Mouse (Mus musculus) heart, postnatal 0 days (tissue): ENCODE measurements around the gene Med13. TPM values are rescaled to one million over a fixed set of nuclear protein-coding genes. Genes with fewer than 3 reads are reported as not detected.
"Not testable (repeated sequence)": the region's sequence is repeated elsewhere in the genome, so short reads cannot be mapped to it uniquely, and the experiment has no call there.

Experiments used
- ATAC-seq: fragments of 200-750 bp; cut with Nextera tagmentation; 2 replicates; pipeline ENCODE4 v1.8.0; 2017; ENCODE audit warnings: low read depth, moderate number of reproducible peaks, moderate library complexity; ENCODE audit not compliant: insufficient read depth
- DNase-seq: peaks from one replicate; pipeline ENCODE4 v3.0.0-alpha.2; 2016; ENCODE audit warnings: low spot score
- H3K27ac ChIP-seq: fragments of 300-500 bp; sonication (generic); 2 replicates; pipeline ENCODE4 v1.5.1; 2014; ENCODE audit warnings: low read depth, mild to moderate bottlenecking
- H3K27me3 ChIP-seq: fragments of 300-500 bp; sonication (generic); 2 replicates; pipeline ENCODE4 v1.6.1; 2014; ENCODE audit warnings: low read length, mixed read lengths; ENCODE audit not compliant: control insufficient read depth, insufficient read depth
- H3K36me3 ChIP-seq: fragments of 300-500 bp; sonication (generic); replicated peaks from 2 replicates; pipeline ENCODE4 v1.6.1; 2014; ENCODE audit warnings: low read length, mixed read lengths; ENCODE audit not compliant: control insufficient read depth, insufficient read depth
- H3K4me1 ChIP-seq: fragments of 300-500 bp; sonication (generic); 2 replicates; pipeline ENCODE4 v1.6.1; 2014; ENCODE audit warnings: antibody characterized with exemption; ENCODE audit not compliant: control insufficient read depth, insufficient read depth
- H3K4me2 ChIP-seq: fragments of 300-500 bp; sonication (generic); 2 replicates; pipeline ENCODE4 v1.6.1; 2014; ENCODE audit warnings: low read depth, mild to moderate bottlenecking, low read length, moderate library complexity
- H3K4me3 ChIP-seq: fragments of 300-500 bp; sonication (generic); 2 replicates; pipeline ENCODE4 v1.5.1; 2014; ENCODE audit warnings: low read depth, low read length
- H3K9ac ChIP-seq: fragments of 300-500 bp; sonication (generic); replicated peaks from 2 replicates; pipeline ENCODE4 v1.6.1; 2014; ENCODE audit warnings: low read depth, low read length, mixed read lengths
- H3K9me3 ChIP-seq: fragments of 300-500 bp; sonication (generic); replicated peaks from 2 replicates; pipeline ENCODE4 v1.6.1; 2016; ENCODE audit warnings: low read length; ENCODE audit not compliant: control insufficient read depth
- CTCF ChIP-seq: IDR thresholded peaks from 2 replicates; pipeline ENCODE4 v1.5.1; 2016; ENCODE audit warnings: antibody characterized with exemption, control low read depth, low read depth
- EP300 ChIP-seq: IDR thresholded peaks from 2 replicates; pipeline ENCODE4 v1.6.1; 2016; ENCODE audit warnings: antibody characterized with exemption, low read depth
- WGBS: fragments of 180-500 bp; shearing (Covaris S2); extraction: QIAGEN DNeasy Blood & Tissue Kit; methylation state at CpG from one replicate; pipeline ENCODE4 v1.1.7; 2014; 5-methylcytosine and 5-hydroxymethylcytosine counted together
- polyA plus RNA-seq: library from polyadenylated mRNA; unstranded; fragments of >200 nt; fragmentation: Nextera tagmentation; extraction: Ambion mirVana; gene quantifications from 2 replicates; pipeline ENCODE4 v1.2.1, GENCODE M21; 2015
- total RNA-seq: library from RNA; depleted of rRNA; stranded (reverse); fragments of >200 nt; gene quantifications from 2 replicates; pipeline ENCODE4 v1.2.3, GENCODE M21; 2014; ENCODE audit warnings: low replicate concordance

The Med13 gene
- total and polyA plus RNA-seq, 2 experiments from 2014 or later, result 3.7 to 26.3 TPM

DNA sequence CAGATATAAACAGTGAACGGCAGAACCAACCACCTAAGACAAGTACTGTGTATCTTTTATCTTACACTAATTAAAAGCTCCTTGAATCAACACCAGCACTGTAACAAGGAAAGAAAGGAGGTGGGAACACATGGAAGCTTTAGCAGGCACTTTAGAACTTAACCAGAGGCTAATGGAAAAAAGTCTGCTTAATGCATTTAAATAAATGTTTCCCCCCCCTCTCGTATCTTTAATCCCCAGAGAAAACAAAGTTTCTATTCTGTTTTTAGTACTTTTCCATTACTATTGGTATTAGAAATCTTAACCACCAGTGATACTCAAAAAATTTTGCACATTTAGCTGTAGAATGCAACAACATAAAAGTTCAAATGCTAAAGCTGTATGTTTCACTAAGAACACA is 8.1 kb downstream of the Med13 start:
- H3K27me3 ChIP-seq, result no peaks in the 10 kb centered on the region
- H3K9me3 ChIP-seq, result no peaks in the 10 kb centered on the region
- DNase-seq, result peak; percentile 8
- no peak for ATAC-seq
- peaks cover 21% of the 10 kb centered on the region for H3K4me1 ChIP-seq
- TF ChIP-seq EP300 (no peak), CTCF (no peak)
- H3K9ac ChIP-seq, result no peak overlapping the region
- no peak overlapping the region; the same call in 1 of the 2 replicates for H3K4me2 ChIP-seq
- WGBS, result 31% methylated on average over 2 of the region's 2 CpGs
- H3K27ac ChIP-seq, result no peak overlapping the region
- H3K4me3 ChIP-seq, result no peak overlapping the region
- H3K36me3 ChIP-seq, result peaks cover 7% of the 10 kb centered on the region

GRCm38 (mm10) chr11:86348872-86349271 is 8.5 kb downstream of the Med13 start:
- no peak overlapping the region for H3K4me3 ChIP-seq
- ATAC-seq (no peak), DNase-seq (no peak)
- H3K9ac ChIP-seq, result no peak overlapping the region
- TF ChIP-seq CTCF (no peak), EP300 (no peak)
- no peak overlapping the region for H3K4me2 ChIP-seq
- no peak overlapping the region for H3K27ac ChIP-seq
- H3K36me3 ChIP-seq, result peaks cover 10% of the 10 kb centered on the region
- peaks cover 18% of the 10 kb centered on the region for H3K4me1 ChIP-seq
- H3K27me3 ChIP-seq, result no peaks in the 10 kb centered on the region
- no peaks in the 10 kb centered on the region for H3K9me3 ChIP-seq

GRCm38 (mm10) chr11:86347387-86348122 is 9.8 kb downstream of the Med13 start:
- 81% methylated on average over 5 of the region's 5 CpGs for WGBS
- Histone ChIP-seq H3K27ac (no peak overlapping the region), H3K36me3 (peaks cover 10% of the 10 kb centered on the region), H3K4me3 (no peak overlapping the region), H3K27me3 (no peaks in the 10 kb centered on the region), H3K9ac (no peak overlapping the region), H3K4me2 (no peak overlapping the region), H3K9me3 (no peaks in the 10 kb centered on the region), H3K4me1 (peaks cover 11% of the 10 kb centered on the region)
- DNase-seq, result no peak
- TF ChIP-seq EP300 (no peak), CTCF (no peak)
- no peak for ATAC-seq

DNA sequence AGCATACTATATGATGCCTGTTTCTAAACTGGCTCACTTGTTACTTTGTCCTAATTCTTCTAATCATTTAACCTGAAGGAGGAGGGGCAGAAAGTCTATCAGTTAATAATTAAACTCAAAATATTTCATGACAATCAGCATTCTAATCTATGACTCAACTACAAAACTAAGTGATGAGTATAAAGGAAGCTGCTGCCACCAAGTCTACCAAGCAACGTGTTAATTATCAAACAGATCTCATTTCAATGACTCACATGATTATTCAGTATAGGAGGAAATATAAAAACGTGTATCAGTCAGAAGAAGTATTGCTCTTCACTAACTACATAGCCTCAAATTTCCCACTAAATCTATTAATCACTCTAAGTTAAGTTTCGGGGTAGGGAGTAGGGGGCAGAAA is 10.9 kb downstream of the Med13 start:
- Histone ChIP-seq H3K27me3 (no peaks in the 10 kb centered on the region), H3K9me3 (no peaks in the 10 kb centered on the region), H3K36me3 (peaks cover 16% of the 10 kb centered on the region), H3K9ac (no peak overlapping the region), H3K4me3 (no peak overlapping the region), H3K27ac (no peak overlapping the region), H3K4me1 (peaks cover 8% of the 10 kb centered on the region), H3K4me2 (no peak overlapping the region)
- TF ChIP-seq CTCF (no peak), EP300 (no peak)
- DNase-seq (no peak), ATAC-seq (no peak)
- WGBS, result 71% methylated on average over 3 of the region's 3 CpGs

DNA sequence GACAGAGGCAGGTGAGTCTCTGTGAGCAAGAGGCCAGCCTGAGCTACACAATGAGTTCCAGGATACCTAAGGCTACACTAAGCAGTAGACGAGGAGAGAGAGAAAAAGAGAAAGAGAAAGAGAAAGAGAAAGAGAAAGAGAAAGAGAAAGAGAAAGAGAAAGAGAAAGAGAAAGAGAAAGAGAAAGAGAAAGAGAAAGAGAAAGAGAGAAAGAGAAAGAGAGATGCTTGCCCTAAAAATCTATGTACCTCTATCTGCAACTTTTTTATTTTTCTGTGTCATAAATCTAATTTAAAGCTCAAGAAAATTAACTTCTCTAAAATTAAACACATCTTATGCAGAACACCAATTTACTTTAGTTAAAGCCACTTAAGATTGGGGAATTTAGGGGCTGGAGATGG is 12.5 kb downstream of the Med13 start:
- not testable (repeated sequence) for DNase-seq, H3K27ac ChIP-seq, H3K4me2 ChIP-seq, H3K9me3 ChIP-seq, H3K4me3 ChIP-seq, ATAC-seq, H3K27me3 ChIP-seq, H3K9ac ChIP-seq, H3K4me1 ChIP-seq
- H3K36me3 ChIP-seq, result peaks cover 22% of the 10 kb centered on the region
- 90% methylated on average over 1 of the region's 1 CpGs for WGBS

DNA sequence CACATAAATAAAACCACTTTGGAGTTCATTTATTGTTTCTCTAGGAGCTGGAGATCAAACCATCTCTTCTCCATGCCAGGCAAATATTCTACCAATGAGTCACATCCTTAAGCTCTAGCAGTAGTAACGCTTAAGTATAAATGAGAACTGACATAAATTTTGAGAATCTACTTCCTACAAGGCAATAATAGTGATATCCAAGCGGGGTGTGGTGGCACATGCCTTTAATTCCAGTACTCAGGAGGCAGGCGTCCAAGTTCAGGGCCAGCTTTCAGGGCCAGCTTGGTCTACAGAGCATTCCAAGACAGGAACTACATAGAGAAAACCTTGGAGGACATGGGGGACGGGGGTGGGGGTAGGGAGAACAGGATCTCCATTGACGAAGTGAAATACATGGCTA is 33.2 kb downstream of the Med13 start:
- DNase-seq (no peak), ATAC-seq (no peak)
- H3K27me3 ChIP-seq, result no peaks in the 10 kb centered on the region
- H3K9ac ChIP-seq, result no peak overlapping the region
- WGBS, result 46% methylated on average over 5 of the region's 5 CpGs
- no peak overlapping the region for H3K4me3 ChIP-seq
- H3K4me2 ChIP-seq, result no peak overlapping the region
- H3K27ac ChIP-seq, result no peak overlapping the region
- TF ChIP-seq CTCF, result no peak
- no peak for TF ChIP-seq EP300
- H3K9me3 ChIP-seq, result no peaks in the 10 kb centered on the region
- H3K36me3 ChIP-seq, result peaks cover 30% of the 10 kb centered on the region
- H3K4me1 ChIP-seq, result no peaks in the 10 kb centered on the region

GRCm38 (mm10) chr11:86314992-86315391 is 42.4 kb downstream of the Med13 start:
- WGBS, result 84% methylated on average over 3 of the region's 3 CpGs
- peaks cover 23% of the 10 kb centered on the region for H3K36me3 ChIP-seq
- not testable (repeated sequence) for H3K27me3 ChIP-seq

More at GRCm38 (mm10) chr11:86314992-86315391, 42.4 kb downstream of the Med13 start:
- not testable (repeated sequence) for H3K4me2 ChIP-seq, H3K27ac ChIP-seq, H3K9me3 ChIP-seq, DNase-seq, ATAC-seq, H3K4me3 ChIP-seq, H3K4me1 ChIP-seq, H3K9ac ChIP-seq
